Mouse (Mus musculus) limb, embryonic 11.5 days (tissue): ENCODE measurements at regions not wholly inside any gene's neighbourhood (a gene's known extent, or its start where the extent isn't known, plus 50 kb on each side); places are given as distances from the start of the nearest gene placed in this dataset.

Source experiments
- ATAC-seq: fragments of 200-750 bp; cut with Nextera tagmentation; 2 replicates; pipeline ENCODE4 v1.8.0; 2017; ENCODE audit warnings: low read depth; ENCODE audit not compliant: insufficient number of reproducible peaks, low FRiP score, low TSS enrichment
- DNase-seq: peaks from one replicate; pipeline ENCODE4 v3.0.0-alpha.2; 2015; ENCODE audit warnings: low spot score
- H3K27ac ChIP-seq: fragments of 300-500 bp; sonication (generic); replicated peaks from 2 replicates; pipeline ENCODE4 v1.5.1; 2014; ENCODE audit warnings: low read depth, mild to moderate bottlenecking, low read length
- H3K27me3 ChIP-seq: fragments of 300-500 bp; sonication (generic); 2 replicates; pipeline ENCODE4 v1.6.1; 2014; ENCODE audit warnings: mild to moderate bottlenecking, low read length, mixed read lengths; ENCODE audit not compliant: control insufficient read depth, insufficient read depth
- H3K36me3 ChIP-seq: fragments of 300-500 bp; sonication (generic); 2 replicates; pipeline ENCODE4 v1.6.1; 2014; ENCODE audit warnings: mild to moderate bottlenecking, low read length, moderate library complexity, mixed read lengths; ENCODE audit not compliant: control insufficient read depth, insufficient read depth
- H3K4me1 ChIP-seq: fragments of 300-500 bp; sonication (generic); 2 replicates; pipeline ENCODE4 v1.6.1; 2014; ENCODE audit warnings: low read length, mixed read lengths; ENCODE audit not compliant: control insufficient read depth, insufficient read depth
- H3K4me2 ChIP-seq: fragments of 300-500 bp; sonication (generic); 2 replicates; pipeline ENCODE4 v1.6.1; 2014; ENCODE audit warnings: low read depth, mild to moderate bottlenecking, moderate library complexity; ENCODE audit not compliant: severe bottlenecking
- H3K4me3 ChIP-seq: fragments of 300-500 bp; sonication (generic); 2 replicates; pipeline ENCODE4 v1.5.1; 2014; ENCODE audit warnings: low read depth, low read length
- H3K9ac ChIP-seq: fragments of 300-500 bp; sonication (generic); 2 replicates; pipeline ENCODE4 v1.6.1; 2014; ENCODE audit warnings: mild to moderate bottlenecking, low read length
- H3K9me3 ChIP-seq: fragments of 300-500 bp; sonication (generic); 2 replicates; pipeline ENCODE4 v1.6.1; 2016; ENCODE audit warnings: low read length; ENCODE audit not compliant: control insufficient read depth
- WGBS: fragments of 180-500 bp; shearing (Covaris S2); extraction: QIAGEN DNeasy Blood & Tissue Kit; methylation state at CpG from one replicate; pipeline ENCODE4 v1.1.7; 2014; 5-methylcytosine and 5-hydroxymethylcytosine counted together

DNA sequence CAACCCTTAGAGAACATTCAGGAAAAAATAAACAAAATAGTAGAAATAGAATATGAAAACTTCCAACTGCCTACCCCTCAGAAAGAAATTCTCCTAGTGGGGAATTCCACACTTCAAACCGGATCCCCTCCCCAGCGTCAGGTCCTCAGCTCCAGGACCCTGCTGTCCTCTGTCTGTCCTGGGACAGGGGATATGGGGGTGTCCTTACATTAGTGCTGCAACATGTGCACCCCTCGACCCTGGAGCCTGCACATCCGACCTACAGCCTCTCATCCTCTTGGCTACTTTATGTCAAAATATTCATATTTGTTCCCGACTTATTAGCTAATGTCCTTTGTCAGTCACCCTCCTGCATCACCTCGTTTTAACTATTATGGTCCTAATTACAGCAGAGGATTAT lies 106.0 kb upstream of the Mrps22 start:
- no peak overlapping the region for H3K4me2 ChIP-seq
- H3K27ac ChIP-seq = no peak overlapping the region
- peaks cover 27% of the 10 kb centered on the region for H3K4me1 ChIP-seq
- no peak for DNase-seq
- H3K4me3 ChIP-seq = no peak overlapping the region
- no peaks in the 10 kb centered on the region for H3K36me3 ChIP-seq
- ATAC-seq = no peak
- no peak overlapping the region for H3K9ac ChIP-seq
- WGBS = 57% methylated on average over 6 of the region's 6 CpGs
- no peaks in the 10 kb centered on the region for H3K27me3 ChIP-seq
- H3K9me3 ChIP-seq = no peaks in the 10 kb centered on the region

DNA sequence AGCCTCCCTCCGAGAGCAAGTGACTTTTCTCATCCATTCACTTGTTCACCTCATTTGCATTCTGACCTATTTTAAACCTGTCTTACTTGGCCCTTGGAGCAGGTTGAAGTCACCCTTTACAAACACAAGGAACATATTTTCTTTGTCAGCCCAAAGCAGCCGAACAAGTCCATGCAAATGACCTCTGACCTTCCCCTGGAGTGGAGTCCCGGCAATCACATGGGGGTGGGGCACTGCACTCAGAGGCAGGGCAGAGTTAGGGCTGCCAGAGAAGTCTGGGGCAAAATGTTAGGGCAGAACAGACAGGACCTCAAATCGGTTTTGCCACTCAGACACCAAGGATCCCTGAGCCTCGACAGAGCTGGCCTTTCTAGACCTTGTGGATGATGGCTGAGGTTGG lies 102.7 kb upstream of the Mrps22 start:
- Histone ChIP-seq H3K36me3 (no peaks in the 10 kb centered on the region), H3K27ac (no peak overlapping the region), H3K27me3 (no peaks in the 10 kb centered on the region), H3K9ac (no peak overlapping the region), H3K4me2 (no peak overlapping the region), H3K4me1 (peaks cover 8% of the 10 kb centered on the region; the same call in 1 of the 2 replicates), H3K9me3 (no peaks in the 10 kb centered on the region), H3K4me3 (no peak overlapping the region)
- 24% methylated on average over 5 of the region's 5 CpGs for WGBS
- DNase-seq = no peak
- ATAC-seq = no peak

DNA sequence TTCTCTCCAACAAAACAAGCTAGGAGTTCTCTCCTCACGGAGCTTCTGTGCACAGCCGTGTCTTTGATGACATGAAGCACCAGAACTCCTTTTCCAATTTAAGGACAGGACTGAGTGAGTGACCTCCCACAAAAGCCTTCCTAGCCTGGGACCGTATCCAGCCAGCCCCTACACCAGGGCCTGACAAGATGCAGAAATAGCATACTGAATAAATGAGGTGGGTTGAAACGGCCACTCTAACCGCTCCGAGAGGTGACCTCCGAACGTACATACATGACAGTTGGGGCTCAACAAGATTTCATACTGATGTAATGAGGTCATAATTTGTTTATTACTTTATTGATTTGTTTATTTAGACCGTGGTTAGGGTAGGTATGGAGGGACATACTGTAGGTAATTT lies 101.9 kb upstream of the Mrps22 start:
- 78% methylated on average over 9 of the region's 9 CpGs for WGBS
- Histone ChIP-seq H3K27me3 (no peaks in the 10 kb centered on the region), H3K36me3 (no peaks in the 10 kb centered on the region), H3K27ac (no peak overlapping the region), H3K4me2 (no peak overlapping the region), H3K9me3 (no peaks in the 10 kb centered on the region), H3K4me1 (peaks cover 6% of the 10 kb centered on the region; the same call in 1 of the 2 replicates), H3K9ac (no peak overlapping the region), H3K4me3 (no peak overlapping the region)
- DNase-seq = no peak
- ATAC-seq = no peak

DNA sequence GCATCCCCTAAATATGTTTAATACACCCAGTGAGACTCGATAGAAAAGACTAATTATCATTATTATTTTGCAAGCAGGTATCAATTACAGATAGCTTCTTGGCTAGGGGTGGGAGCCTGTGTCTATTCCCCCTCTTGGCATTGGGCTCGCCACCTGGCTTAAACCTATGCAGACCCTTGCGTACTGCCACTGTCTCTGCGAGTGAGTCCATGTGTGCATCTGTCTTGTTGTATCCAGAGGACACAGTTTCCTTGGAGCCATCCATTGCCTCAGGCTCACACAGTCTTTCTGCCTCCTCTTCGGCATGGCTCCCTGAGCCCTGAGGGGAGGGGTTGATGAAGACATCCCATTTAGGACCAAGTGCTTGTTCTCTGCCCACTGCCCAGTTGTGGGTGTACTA lies 99.1 kb upstream of the Mrps22 start:
- 90% methylated on average over 5 of the region's 5 CpGs for WGBS

DNA sequence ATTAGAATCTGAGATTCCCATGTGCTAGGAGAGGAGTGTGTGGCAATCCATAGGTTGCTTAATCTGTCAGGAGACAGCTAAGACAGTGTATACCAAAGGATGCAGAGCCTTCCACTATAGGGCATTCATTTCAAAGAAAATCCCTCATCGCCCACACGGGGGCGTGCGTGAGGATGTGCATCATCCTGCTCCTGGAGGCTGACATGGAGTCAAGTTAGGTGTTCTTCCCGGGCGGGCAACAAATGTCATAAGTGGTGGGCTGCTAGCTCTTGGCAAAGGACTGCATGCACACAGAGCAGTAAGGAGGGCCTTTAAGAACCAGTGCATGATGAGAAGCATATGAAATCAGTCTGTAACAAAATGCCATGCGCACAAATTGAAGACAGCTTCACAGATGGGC lies 95.7 kb upstream of the Mrps22 start:
- Histone ChIP-seq H3K4me2 (no peak overlapping the region), H3K27ac (no peak overlapping the region), H3K36me3 (no peaks in the 10 kb centered on the region), H3K4me1 (no peaks in the 10 kb centered on the region), H3K27me3 (no peaks in the 10 kb centered on the region), H3K4me3 (no peak overlapping the region), H3K9me3 (no peaks in the 10 kb centered on the region), H3K9ac (no peak overlapping the region)
- 36% methylated on average over 7 of the region's 7 CpGs for WGBS
- no peak for ATAC-seq
- peak; percentile 51 for DNase-seq

More for the DNA sequence above, 99.1 kb upstream of the Mrps22 start:
- H3K4me2 ChIP-seq = no peak overlapping the region
- H3K4me3 ChIP-seq = no peak overlapping the region
- peaks cover 3% of the 10 kb centered on the region; the same call in 1 of the 2 replicates for H3K4me1 ChIP-seq
- H3K36me3 ChIP-seq = no peaks in the 10 kb centered on the region
- no peak overlapping the region for H3K9ac ChIP-seq
- ATAC-seq (no peak), DNase-seq (no peak)
- H3K27me3 ChIP-seq = no peaks in the 10 kb centered on the region
- H3K27ac ChIP-seq = no peak overlapping the region
- no peaks in the 10 kb centered on the region for H3K9me3 ChIP-seq

DNA sequence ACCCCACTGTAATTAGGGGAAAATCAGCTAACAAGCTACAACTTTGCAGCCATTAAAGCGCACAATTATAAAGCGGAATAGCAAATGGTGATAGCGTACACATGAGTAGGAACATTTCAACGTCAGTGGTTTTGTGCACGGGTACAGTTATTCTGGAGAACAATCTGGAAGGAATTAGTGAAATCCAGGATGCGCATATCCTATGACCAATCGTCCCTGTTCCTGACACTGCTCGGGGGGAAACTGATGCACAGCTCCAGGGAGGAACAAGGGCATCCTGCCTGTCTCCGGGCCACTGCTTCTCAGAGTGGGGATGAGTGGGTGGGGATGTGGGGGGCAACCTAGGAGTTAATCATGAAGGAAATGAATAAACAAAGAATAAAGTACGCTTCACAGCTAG lies 93.6 kb upstream of the Mrps22 start:
- Histone ChIP-seq H3K4me3 (no peak overlapping the region), H3K4me2 (no peak overlapping the region), H3K9ac (no peak overlapping the region), H3K27me3 (no peaks in the 10 kb centered on the region), H3K4me1 (no peaks in the 10 kb centered on the region), H3K27ac (no peak overlapping the region), H3K36me3 (no peaks in the 10 kb centered on the region), H3K9me3 (no peaks in the 10 kb centered on the region)
- DNase-seq = no peak
- ATAC-seq = no peak
- 74% methylated on average over 10 of the region's 10 CpGs for WGBS

DNA sequence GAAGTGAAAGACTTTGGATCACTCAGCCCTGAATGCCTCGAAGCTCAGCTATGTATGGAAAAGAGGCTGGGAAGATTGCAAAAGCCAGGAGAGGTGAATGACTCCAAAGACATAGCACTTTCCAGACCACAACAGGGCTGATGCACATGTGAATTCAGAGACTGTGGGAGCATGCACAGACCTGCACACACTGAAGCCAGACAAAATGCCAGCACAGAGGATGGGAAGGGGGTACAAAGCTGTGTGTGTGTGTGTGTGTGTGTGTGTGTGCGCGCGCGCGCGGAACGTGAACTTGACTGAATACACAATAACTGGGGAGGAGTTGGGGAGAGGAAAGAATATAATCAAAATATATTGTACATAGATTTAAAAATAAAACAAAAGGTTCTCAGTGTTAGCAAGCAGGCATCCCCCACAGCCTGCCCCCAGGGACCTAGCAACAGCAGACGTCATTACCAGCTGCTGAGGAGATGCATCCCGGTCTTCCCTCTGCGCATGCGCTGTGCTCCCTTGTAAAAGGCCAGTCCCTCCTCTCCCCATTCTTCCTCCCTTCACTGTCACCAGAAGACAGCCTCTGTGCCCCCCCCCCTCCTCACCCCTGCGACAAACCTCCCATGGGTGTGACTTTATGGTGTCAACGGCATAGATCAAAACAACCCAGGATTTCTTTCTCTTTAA lies 89.5 kb upstream of the Mrps22 start:
- H3K9ac ChIP-seq = no peak overlapping the region
- no peaks in the 10 kb centered on the region for H3K27me3 ChIP-seq
- 65% methylated on average over 14 of the region's 14 CpGs for WGBS
- H3K27ac ChIP-seq = no peak overlapping the region
- H3K4me2 ChIP-seq = no peak overlapping the region
- H3K4me1 ChIP-seq = no peaks in the 10 kb centered on the region
- no peaks in the 10 kb centered on the region for H3K9me3 ChIP-seq
- H3K4me3 ChIP-seq = no peak overlapping the region
- ATAC-seq (no peak), DNase-seq (no peak)
- H3K36me3 ChIP-seq = no peaks in the 10 kb centered on the region

DNA sequence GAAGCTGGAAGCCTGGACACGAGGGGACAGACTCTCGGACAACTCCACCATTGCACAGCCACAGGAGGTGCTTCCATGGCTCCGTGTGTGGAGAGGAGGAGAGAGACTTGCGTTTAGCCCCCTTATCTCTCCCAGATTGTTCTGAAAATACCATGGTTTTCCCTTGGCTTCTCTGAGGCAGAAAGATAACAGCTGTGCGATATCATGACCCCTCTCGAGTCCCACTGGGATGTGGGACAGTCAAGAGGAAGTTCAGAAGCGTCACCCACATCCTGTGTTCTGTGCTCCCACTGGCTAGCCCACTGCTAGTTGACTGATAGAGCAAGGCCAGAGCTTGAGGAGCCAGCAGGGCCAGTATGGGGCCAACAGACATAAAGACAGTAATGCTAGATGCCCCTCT lies 84.1 kb upstream of the Mrps22 start:
- Histone ChIP-seq H3K27ac (no peak overlapping the region), H3K9me3 (no peaks in the 10 kb centered on the region), H3K27me3 (no peaks in the 10 kb centered on the region), H3K4me2 (no peak overlapping the region), H3K36me3 (no peaks in the 10 kb centered on the region), H3K4me3 (no peak overlapping the region), H3K4me1 (no peaks in the 10 kb centered on the region), H3K9ac (no peak overlapping the region)
- no peak for DNase-seq
- ATAC-seq = no peak
- WGBS = 89% methylated on average over 7 of the region's 7 CpGs

DNA sequence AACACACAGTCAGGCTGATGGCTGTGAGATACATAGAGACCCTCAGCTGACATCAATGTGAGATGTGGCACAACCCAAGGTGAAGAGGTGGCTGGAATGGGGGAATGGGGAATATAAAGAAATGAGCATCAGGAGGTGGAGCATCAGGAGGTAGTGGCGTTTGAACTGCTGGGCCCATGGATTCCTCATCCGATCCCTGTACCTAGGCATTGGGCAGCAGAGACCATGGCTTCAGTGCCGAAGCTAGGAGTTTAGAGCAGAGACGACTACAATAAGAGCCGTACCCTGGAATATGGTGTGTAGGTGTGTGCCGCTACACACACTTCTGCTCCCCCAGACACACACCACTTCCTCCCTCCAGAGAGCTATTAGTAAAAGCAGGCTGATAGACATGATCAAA lies 82.9 kb upstream of the Mrps22 start:
- no peak overlapping the region for H3K27ac ChIP-seq
- DNase-seq (no peak), ATAC-seq (no peak)
- H3K4me2 ChIP-seq = no peak overlapping the region
- no peak overlapping the region for H3K9ac ChIP-seq
- H3K4me3 ChIP-seq = no peak overlapping the region
- H3K4me1 ChIP-seq = no peaks in the 10 kb centered on the region
- H3K9me3 ChIP-seq = no peaks in the 10 kb centered on the region
- H3K36me3 ChIP-seq = no peaks in the 10 kb centered on the region
- WGBS = 93% methylated on average over 6 of the region's 6 CpGs
- no peaks in the 10 kb centered on the region for H3K27me3 ChIP-seq
